Mouse (Mus musculus) ES-Bruce4 (cell line): Measurements from ENCODE around the gene Zp3.

ENCODE experiments used
- CTCF ChIP-seq: IDR thresholded peaks from one replicate; pipeline ENCODE4 v1.8.1; 2011; ENCODE audit warnings: low read depth, low read length
- EP300 ChIP-seq: IDR thresholded peaks from 2 replicates; pipeline ENCODE4 v1.6.1; 2011; ENCODE audit warnings: low read depth, low read length; ENCODE audit not compliant: insufficient read depth
- POLR2A ChIP-seq: IDR thresholded peaks from one replicate; pipeline ENCODE4 v1.8.1; 2011; ENCODE audit warnings: low read length; ENCODE audit not compliant: insufficient read depth

- TF ChIP-seq POLR2A (no peak), CTCF (no peak), EP300 (no peak)
Observed at GRCm38 (mm10) chr5:135984546-135985044, 4.7 kb downstream of the Zp3 start.
